Mouse (Mus musculus) cerebral cortex, adult 2 months (tissue): ENCODE measurements around the gene Sp1.

ENCODE experiments used
- WGBS: fragments of 180-500 bp; shearing (Covaris S2); methylation state at CpG from one replicate; pipeline ENCODE4 v1.1.7; 2018; 5-methylcytosine and 5-hydroxymethylcytosine counted together

The Sp1 gene

DNA sequence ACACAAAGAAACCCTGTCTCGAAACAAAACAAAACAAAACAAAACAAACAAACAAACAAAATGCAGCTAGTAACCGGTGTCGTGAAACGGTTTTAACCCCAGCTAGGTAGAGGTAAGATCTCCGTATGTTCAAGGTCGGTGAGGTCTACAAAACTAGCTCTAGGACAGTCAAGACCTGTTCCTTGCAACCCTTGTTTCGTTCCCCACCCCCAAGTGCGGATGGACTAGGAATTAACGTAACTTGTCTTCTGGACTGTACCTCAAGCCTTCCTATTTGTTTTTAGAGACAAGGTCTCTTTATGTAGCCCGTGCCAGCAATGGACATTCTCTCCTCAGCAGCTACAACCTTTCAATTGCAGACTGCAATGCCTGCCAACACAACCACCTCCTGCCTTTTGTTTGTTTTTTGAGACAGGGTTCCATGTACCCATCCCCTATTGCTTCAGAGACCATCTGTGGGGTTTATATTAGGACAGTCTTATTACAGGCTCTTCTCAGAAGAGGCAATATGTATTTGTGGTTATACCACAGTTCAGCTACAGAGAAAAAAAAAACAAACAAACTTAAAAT, 5.4 kb upstream of the Sp1 start:
- WGBS = 75% methylated on average over 10 of the region's 10 CpGs

DNA sequence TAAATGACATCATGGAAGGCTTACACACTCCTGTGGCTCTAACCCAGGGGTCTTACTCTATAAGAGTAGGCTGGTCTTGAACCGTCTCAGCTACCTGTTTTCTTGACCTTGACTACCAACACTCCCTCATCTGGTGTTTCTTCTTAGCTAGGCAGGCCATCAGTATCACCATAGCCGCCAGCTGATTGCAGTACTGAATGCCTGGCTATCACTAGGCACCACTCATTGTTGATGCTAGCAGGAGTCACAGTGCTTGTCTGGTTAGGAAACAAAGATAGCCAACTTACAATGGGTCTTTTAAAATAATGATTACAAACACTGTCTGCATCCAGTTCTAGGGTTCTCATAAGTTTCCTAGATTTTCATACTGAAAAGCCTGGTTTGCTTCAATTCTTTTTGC, 4.7 kb upstream of the Sp1 start:
- 83% methylated on average over 2 of the region's 2 CpGs for WGBS

DNA sequence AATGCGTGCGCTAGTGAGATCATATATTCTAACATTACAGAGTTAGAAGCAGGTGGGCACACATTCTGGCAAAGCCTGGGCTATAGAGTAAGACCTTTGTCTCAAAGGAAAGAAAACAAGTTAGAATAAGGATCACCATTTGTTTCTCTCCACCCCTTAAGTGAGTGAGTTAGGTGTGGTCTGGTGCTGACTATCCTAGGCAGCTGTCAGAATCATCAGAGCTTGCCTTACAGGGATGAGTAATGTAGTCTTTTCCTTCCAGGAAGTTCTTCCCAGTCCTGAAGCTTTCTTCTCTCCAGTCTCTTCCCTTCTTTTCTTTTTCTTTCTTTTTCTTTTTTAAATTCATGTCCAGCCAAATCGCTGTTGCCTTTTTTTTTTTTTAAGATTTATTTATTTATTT, 3.7 kb upstream of the Sp1 start:
- WGBS = 97% methylated on average over 3 of the region's 3 CpGs

DNA sequence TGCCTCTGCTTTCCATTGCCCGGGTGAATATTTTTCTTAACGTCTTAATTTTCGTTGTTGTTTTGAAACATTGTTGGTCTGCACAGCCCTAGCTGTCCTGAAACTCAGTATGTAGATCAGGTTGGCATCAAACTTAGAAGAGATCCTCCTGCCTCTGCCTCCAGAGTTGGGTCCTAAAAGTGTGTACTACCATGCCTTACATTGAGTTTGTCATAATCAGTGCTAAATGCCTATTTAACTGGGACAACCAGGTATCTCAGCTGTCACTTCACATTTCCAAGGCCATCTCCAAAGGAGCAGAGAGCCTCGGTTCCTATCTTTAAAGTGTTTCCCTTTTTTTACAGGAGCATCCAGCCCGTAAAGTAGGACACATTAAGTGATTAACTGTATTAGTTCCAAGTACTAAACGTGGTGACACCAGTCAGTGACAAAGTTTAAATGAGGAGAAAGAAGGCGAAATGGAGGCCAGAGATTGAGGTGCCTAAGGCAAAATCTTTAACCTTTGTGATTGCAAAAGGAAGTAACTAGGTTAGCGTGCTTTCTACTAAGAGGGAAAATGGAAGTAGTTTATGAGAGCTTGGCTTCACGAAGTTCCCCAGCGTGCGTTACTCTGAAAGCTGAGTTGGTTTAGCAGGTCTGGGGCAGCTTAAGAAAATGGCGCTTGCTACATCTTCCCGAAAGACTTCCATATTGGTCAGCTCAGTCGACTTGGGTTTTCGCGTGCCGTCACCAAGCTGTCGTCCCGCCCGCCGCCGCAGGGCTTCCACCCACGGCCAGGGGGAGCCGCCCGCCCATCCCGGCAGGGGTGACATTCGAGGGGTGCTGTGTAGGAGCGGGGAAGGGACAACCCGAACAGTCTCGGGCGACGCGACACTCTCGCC, 1.1 kb upstream of the Sp1 start:
- WGBS = 14% methylated on average over 34 of the region's 34 CpGs

DNA sequence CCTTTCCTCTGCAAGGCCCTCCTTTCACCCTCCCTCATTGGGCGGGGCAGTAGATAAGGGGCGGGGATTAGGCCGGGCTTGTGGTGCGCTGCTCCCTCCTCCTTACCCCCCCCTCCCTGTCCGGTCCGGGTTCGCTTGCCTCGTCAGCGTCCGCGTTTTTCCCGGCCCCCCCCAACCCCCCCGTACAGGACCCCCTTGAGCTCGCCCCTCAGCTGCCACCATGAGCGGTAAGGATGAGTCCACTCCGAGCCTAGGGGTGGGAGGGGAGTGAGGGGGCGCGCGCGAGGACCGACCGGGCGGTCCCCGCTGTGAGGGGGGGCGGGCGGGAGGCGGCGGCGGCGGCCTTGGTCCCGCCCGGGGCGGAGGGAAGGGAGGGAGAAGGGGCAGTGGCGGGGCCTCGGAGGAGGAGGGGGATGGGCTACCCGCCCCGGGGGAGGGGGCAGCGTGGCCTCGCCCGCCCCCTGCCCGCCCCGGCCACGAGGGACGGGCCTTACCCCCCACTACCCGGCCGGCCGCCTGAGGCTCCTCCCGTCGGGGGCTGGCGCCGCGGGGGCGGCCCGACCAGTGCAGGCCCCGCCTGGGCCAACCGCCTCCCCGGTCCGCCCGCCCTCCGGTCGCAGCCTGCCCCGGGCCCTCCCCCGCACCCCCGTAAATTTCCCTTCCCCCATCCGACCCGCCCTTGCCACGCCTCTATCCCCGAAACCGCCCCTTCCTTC, 411 bp downstream of the Sp1 start:
- WGBS = 0% methylated on average over 23 of the region's 69 CpGs

DNA sequence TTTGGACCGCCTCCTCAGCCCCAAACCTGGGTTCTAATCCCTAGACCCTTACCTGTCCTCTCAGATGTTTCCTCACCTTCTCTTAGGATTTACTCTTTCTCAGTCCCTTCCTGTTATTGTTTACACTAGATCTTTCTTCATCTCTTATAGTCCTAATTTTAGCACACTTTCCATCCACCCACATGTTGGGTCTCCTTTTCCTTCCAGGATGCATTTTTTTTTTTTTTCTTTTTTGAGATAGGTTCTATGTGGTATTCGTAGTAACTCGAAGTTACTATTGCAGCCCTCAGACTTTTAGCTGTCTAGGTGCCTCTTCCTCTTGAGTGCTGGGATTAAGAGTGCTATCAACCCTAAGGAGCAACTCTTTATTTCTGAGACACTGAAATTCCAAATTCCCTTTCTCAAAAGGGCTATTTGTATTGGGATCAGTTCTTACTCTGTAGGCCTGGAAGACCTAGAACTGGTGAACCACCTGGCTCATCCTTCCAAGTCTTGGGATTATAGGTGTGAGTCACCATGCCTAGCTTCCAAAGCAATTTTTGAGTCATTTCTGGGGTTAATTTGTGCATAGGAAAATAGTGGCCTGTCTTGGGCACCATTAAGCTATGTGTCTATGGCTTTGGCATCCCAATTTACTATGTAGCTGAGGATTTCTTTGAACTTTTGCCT, 1.1 kb downstream of the Sp1 start:
- 2% methylated on average over 3 of the region's 3 CpGs for WGBS

DNA sequence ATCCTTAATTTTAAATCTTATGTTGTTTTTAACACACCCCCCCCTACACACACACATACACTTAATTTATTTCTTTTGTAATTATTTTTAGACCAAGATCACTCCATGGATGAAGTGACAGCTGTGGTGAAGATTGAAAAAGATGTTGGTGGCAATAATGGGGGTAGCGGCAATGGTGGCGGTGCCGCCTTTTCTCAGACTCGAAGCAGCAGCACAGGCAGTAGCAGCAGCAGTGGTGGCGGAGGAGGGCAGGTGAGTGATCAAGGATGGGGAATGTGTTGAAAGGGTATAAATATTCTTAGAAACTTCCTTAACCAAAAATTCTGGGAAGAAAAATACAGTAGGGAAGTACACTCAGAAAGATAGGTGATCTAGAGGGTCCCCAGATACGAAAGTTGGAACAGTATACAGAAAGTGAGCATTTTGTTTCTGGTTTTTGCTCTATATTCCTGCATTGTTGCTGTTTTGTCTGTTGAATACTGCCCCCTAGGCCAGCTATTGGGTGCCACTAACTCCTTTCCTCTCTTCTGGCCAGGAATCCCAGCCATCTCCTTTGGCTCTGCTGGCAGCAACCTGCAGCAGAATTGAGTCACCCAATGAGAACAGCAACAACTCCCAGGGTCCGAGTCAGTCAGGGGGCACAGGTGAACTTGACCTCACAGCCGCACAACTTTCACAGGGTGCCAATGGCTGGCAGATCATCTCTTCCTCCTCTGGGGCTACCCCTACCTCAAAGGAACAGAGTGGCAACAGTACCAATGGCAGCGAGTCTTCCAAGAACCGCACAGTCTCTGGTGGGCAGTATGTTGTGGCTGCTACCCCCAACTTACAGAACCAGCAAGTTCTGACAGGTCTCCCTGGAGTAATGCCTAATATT, 2.0 kb downstream of the Sp1 start:
- WGBS = 86% methylated on average over 10 of the region's 10 CpGs

DNA sequence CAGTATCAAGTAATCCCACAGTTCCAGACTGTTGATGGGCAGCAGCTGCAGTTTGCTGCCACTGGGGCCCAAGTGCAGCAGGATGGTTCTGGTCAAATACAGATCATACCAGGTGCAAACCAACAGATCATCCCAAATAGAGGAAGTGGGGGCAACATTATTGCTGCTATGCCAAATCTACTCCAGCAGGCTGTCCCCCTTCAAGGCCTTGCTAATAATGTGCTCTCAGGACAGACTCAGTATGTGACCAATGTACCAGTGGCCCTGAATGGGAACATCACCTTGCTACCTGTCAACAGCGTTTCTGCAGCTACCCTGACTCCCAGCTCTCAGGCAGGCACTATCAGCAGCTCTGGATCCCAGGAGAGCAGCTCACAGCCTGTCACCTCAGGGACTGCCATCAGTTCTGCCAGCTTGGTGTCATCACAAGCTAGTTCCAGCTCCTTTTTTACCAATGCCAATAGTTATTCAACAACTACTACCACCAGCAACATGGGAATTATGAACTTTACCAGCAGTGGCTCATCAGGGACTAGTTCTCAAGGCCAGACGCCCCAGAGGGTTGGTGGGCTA, 2.7 kb downstream of the Sp1 start:
- WGBS = 74% methylated on average over 2 of the region's 2 CpGs

DNA sequence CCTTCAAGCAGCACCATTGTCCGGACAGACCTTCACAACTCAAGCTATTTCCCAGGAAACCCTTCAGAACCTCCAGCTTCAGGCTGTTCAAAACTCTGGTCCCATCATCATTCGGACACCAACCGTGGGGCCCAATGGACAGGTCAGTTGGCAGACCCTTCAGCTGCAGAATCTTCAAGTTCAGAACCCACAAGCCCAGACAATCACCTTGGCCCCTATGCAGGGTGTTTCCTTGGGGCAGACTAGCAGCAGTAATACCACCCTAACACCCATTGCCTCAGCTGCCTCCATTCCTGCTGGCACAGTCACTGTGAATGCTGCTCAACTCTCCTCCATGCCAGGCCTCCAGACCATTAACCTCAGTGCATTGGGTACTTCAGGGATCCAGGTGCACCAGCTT, 3.3 kb downstream of the Sp1 start:
- WGBS = 85% methylated on average over 3 of the region's 3 CpGs

DNA sequence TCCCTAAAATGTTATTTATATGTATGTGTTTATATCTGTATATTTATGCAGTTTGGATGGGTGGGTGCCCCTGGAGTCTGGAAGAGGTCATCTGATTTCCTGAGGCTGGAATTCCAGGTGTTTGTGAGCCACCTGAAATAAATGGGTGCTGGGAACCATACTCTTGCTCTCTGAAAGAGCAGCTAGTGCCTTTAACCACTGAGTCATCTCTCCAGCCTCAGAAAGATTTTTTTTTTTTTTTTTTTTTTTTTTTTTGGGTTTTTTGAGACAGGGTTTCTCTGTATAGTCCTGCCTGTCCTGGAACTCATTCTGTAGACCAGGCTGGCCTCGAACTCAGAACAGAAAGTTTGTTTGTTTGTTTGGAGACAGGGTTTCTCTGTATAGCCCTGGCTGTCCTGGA, 5.1 kb downstream of the Sp1 start:
- WGBS = 85% methylated on average over 1 of the region's 1 CpGs

DNA sequence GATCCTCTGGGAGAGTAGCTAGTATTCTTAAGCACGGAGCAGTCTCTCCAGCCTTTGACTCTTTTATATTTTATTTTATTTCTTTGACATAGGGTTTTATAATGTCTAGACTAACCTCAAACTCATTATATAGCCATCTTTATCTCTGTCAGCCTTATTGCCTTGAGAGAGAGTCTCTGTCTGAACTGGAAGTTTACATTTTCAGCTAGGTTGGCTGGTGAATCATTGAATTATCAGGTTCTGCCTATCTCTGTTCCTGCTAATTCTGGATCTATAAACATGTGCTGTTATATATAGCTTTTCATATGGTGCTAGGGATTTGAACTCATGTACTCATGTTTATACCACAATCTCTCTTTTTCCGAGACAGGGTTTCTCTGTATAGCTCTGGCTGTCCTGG, 11.6 kb downstream of the Sp1 start:
- WGBS = 61% methylated on average over 2 of the region's 2 CpGs

DNA sequence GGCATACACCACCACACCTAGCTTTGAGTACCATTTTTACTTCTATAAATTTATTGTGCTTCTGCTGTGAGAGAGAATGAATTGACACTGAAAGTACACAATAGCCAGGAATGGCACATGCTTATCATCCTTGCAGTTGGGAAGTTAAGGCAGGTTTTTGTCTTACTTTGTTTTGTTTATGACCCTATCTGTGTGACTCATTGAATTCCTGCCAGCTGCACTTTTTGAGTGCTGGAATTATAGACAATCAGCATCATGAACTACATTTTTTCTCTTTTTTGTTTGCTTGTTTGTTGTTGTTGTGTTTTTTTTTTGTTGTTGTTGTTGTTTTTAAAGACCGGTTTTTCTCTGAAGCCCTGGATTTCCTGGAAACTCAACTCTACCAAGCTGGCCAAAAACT, 15.0 kb downstream of the Sp1 start:
- 19% methylated on average over 1 of the region's 1 CpGs for WGBS

DNA sequence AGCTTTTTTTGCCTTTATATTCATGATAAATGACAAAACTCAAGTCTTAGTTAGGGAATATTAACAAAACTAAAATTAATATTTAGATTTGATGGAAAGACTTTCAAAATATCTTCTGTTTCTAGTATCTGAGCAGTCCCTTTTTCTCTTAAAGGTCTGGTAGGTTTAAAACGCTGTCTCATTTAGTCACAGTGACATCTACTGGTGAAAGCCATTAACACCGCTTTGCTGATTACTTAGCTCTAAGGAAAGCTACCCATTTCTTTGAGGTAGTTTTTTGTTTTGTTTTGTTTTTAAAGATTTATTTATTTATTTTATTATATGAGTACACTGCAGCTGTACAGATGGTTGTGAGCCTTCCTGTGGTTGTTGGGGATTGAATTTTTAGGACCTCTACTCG, 15.5 kb downstream of the Sp1 start:
- 46% methylated on average over 3 of the region's 3 CpGs for WGBS

DNA sequence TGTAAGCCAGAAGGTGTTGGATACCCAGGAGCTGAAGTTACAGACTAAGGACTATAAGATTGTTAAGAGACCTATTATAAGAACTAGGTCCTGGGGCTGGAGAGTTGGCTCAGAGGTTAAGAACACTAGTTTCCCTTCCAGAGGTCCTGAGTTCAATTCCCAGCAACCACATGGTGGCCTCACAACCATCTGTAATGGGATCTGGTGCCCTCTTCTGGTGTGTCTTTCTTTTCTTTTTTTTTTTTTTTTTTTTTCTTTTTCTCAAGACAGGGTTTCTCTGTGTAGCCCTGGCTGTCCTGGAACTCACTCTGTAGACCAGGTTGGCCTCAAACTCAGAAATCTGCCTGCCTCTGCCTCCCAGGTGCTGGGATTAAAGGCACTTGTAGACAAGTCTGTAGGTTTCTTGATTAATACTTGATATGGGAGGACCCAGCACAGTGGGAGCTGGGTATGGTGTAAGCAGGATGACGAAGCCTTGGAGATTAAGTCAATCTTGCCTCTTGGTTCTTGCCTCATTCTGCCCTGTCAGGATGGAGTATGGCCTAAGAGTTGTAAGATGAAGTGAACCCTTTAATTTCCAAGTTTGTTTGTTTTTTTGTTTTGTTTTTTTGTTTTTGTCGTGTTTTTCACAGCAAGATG, 17.8 kb downstream of the Sp1 start:
- WGBS = 95% methylated on average over 2 of the region's 2 CpGs

DNA sequence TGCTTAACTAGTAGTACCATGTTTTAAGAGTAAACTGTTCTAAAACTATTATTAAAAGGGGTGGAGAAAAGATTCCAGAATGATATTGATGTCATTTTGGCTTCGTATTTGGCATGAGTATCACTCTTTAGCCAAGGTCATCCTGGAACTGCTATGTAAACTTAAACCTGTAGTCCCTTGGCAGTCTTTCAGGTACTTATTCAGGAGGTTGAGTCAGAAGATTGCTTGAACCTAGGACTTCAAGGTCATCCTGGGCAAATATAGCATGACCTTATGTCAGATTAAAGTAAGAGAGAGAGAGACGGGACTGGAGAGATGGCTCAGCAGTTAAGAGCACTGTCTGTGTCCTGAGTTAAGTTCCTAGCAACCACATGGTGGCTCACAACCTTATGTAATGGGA, 18.7 kb downstream of the Sp1 start:
- 91% methylated on average over 2 of the region's 2 CpGs for WGBS

DNA sequence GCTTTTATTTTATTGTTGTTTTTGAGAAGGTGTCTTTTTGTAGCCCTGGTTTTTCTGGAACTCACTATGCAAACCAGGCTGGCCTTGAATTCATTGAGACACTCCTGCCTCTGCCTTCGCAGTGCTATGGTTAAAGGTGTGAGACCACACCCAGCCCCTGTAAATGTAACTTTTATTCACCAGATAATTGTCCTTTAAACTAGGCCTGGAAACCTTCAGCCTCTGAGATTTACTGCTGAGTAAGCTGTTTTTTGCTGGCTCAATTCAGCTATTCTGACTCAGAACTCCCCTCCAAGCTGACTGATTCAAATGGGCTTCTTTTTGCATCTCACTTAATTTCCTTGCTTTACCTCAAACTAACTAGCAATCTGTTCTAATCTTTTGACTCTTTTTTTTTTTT, 21.0 kb downstream of the Sp1 start:
- 97% methylated on average over 1 of the region's 1 CpGs for WGBS

DNA sequence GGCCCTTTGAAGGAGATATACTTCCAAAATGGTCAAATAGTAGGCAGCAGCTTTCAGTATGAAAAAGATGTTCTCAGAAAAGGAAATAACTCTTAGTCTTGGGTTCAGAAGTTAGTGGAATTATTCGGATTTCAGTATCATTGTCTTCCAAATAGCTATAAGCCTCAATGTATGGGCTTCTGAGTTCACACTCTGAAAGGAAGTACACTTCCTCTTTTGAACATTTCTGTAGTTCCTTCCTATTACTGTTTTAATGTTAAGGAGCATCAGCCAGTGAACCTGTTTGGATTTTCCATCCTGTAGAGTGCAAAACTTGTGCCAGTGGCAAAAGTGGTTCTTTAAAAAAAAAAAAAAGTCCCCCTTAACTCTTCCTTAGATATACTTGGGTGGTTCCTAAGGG, 26.1 kb downstream of the Sp1 start:
- 85% methylated on average over 1 of the region's 1 CpGs for WGBS

DNA sequence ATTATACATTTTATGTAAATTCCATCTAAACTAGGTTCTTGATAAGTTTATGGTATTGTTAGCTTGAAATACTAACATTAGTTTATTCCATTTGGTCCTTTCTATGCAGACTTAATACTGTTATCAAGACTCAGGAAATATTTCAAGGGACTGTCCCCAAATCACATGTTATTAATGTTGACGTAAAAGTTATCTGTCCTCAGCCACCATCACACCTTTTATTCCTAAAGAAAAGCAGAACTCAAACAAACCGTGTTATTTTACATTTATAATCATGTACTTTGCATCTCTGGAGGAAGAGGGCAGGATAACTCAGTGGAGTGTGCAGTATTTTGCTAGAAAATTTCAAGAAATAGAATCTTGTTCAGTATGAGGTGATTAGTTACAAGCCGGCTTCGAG, 27.2 kb downstream of the Sp1 start:
- WGBS = 91% methylated on average over 4 of the region's 4 CpGs

DNA sequence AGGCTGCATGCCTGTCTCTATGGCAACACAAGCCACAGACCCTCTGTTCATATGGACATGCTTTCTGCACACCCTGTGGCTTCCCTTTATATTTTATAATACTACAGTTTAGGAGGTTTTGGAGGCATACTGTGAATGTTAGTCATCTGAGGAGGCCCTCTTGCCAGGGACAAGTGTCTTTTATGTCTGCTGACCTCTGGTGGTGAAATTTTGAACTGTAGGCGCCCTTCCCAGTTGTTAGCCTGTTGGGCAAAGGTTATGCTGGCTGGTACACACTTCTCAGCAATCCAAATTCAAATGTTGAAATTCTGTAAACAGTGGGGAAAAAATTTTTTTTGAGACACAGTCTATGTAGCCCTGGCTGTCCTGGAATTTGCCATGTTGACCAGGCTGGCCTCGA, 36.5 kb downstream of the Sp1 start:
- WGBS = 54% methylated on average over 2 of the region's 2 CpGs

DNA sequence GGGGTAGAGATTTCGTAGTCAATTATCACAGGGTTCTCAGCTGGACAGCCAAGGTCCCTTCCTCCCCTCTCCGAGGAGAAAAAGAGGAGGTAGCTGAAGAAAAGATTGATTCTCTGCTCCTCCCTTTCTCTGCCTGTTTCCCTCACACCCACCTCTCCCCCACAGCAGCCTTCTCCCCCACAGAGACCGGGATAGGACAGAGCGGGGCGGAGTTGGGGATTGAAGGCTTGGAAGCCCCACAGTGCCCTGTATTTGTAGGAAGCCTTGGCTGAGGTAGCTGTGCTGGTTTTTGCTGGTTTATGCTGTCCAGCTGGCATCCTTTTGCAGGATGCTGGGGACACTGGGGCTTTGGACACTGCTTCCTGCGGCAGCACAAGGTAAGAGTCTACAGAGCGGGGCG, 39.2 kb downstream of the Sp1 start, which contains the start of gene Amhr2:
TSS of gene Amhr2 (plus strand) at position 222 of the 400 bp plus-strand sequence.
- 73% methylated on average over 8 of the region's 8 CpGs for WGBS
